In genomic region chr7:29471309-29471708, GRCm38 (mm10) we compare ENCODE assay signal across 11 mouse cellular contexts. TPM values are rescaled to one million over a fixed set of nuclear protein-coding genes. Genes with fewer than 3 reads are reported as not detected.
A peak's percentile ranks its signal among the peaks of the same experiment; 100 is the strongest.
DNase-seq lines count a peak whose midpoint lies in the region; ATAC-seq lines count a peak whose summit lies in the region.
"Had no signal": no experiment of that assay in that cellular context is flagged by ENCODE, and none has a peak within 500 bp of the region (broad histone marks: within the 10 kb centered on the region; RNA-seq: fewer than 3 reads in every experiment).

No protein-coding gene starts in this region.

- peak; percentile 64 for ATAC-seq in megakaryocyte-erythroid progenitor cell, adult 5-6 weeks (replicated peaks; ENCODE audit: low FRiP score, low TSS enrichment, poor library complexity, severe bottlenecking)
- ATAC-seq in forebrain, embryonic 12.5 days (ENCODE audit: low FRiP score): no peak

- no peaks in the 10 kb centered on the region for H3K27me3 ChIP-seq in forebrain, embryonic 12.5 days
- H3K27me3 ChIP-seq: liver, embryonic 15.5 days had no signal

- DNase-seq in cerebellum, postnatal 10 days: peak; percentile 50 to 53
- no peak for DNase-seq in cerebellum, postnatal 14 days
- DNase-seq in urinary bladder, adult 18-20 months (ENCODE audit: low spot score in 2 of 2): peak; percentile 60 to 67
- no peak for DNase-seq in urinary bladder, postnatal 10 days (ENCODE audit: low spot score)
- no peak for DNase-seq in spleen, adult 12 weeks (ENCODE audit: low spot score)
- DNase-seq in gastrocnemius, postnatal 4 days (ENCODE audit: low spot score in 2 of 2): no peak
- DNase-seq: adrenal gland, adult 8-10 months had no signal

- no peak overlapping the region for H3K27ac ChIP-seq in forebrain, embryonic 12.5 days
- H3K27ac ChIP-seq: liver, embryonic 15.5 days had no signal

- H3K4me1 ChIP-seq in forebrain, embryonic 12.5 days: peaks cover 27% of the 10 kb centered on the region

- no peaks in the 10 kb centered on the region for H3K36me3 ChIP-seq in forebrain, embryonic 12.5 days (replicated peaks)
- H3K36me3 ChIP-seq: liver, embryonic 15.5 days had no signal

- H3K4me3 ChIP-seq in forebrain, embryonic 12.5 days (replicated peaks): no peak overlapping the region
- H3K4me3 ChIP-seq: erythroblast, embryonic 14.5 days; liver, embryonic 15.5 days had no signal

- no peak overlapping the region for H3K4me2 ChIP-seq in forebrain, embryonic 12.5 days
- H3K4me2 ChIP-seq: liver, embryonic 15.5 days had no signal

- H3K9ac ChIP-seq in forebrain, embryonic 12.5 days: no peak overlapping the region
- H3K9ac ChIP-seq: liver, embryonic 15.5 days had no signal

- 66% methylated on average over 7 of the region's 7 CpGs for WGBS in forebrain, embryonic 12.5 days

- no peaks in the 10 kb centered on the region for H3K9me3 ChIP-seq in forebrain, embryonic 12.5 days
- H3K9me3 ChIP-seq: liver, embryonic 15.5 days had no signal

RNA-seq across cellular contexts. Expression of gene Sipa1l3, which starts 47.1 kb away (rescaled TPM):
- 48.5 and 56.1 TPM in 2 replicates for total RNA-seq in megakaryocyte-erythroid progenitor cell, adult 5-6 weeks (2014; fragmentation: Nextera tagmentation)
- total RNA-seq in megakaryocyte-erythroid progenitor cell, adult 5-6 weeks (2017): 6.2 and 7.0 TPM in 2 replicates
- total RNA-seq in gastrocnemius, postnatal 4 days (2021): 10 to 100 TPM; 25.0 to 30.0 TPM
- 12.3 and 14.6 TPM in 2 replicates for polyA plus RNA-seq in forebrain, embryonic 12.5 days (2016; fragmentation: Nextera tagmentation; extraction: Ambion mirVana)

Comparison
In these comparisons a context has a peak if more than half of its experiments do, and no peak if none do; other contexts are left out.
1. DNase-seq: peak in cerebellum, postnatal 10 days (2 of 2) and urinary bladder, adult 18-20 months (2 of 2); none in cerebellum, postnatal 14 days (0 of 2), urinary bladder, postnatal 10 days (single experiment), spleen, adult 12 weeks (single experiment) and gastrocnemius, postnatal 4 days (0 of 2).